Mouse (Mus musculus): ENCODE data around the gene B3gat1. TPM values are rescaled to one million over a fixed set of nuclear protein-coding genes. Genes with fewer than 3 reads are reported as not detected.
A peak's percentile ranks its signal among the peaks of the same experiment; 100 is the strongest.

The B3gat1 gene
- total RNA-seq (2021), result 0.81 and 1.5 TPM in 2 replicates
- long read RNA-seq, result 0 reads

DNA sequence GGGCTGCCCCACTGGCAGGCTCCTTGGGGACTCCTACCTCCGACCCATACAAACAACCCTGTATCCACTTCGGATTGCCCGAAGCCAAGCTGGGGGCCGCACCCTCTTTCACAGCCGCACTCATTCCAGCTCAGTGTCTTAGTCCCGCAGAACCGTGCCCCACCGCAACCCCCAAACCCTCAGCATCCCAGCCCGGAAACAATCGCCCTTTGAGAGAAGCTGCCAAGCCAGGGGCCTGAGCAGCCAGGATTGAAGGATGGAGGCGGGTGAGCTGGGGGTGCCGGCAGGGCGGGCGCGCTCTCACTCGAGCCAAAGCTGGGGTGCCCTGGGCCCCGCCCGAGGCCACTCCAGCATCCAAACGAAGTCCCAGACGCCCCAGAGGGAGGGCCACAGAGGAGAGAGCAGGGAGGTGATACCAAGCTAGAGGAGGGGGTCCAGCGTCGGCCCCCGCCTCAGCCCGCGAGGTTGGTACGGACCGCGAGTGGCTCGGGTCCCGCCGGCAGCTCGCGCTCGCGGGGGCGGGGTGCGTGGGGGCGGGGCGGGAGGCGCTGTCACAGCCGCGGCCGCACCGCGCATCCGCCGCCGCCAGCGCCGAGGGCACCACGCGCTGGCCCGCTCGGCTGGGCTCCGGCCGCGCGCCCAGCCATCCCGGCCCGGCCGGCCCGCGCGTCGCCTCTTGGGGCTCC is at the start of gene B3gat1:
Gene B3gat1 (plus strand): TSS at position 523 of the 686 bp plus-strand sequence.
- DNase-seq, result peak; percentile 6

- no peak for DNase-seq
Observed at GRCm38 (mm10) chr9:26689171-26689570, 44.4 kb upstream of the B3gat1 start.

DNA sequence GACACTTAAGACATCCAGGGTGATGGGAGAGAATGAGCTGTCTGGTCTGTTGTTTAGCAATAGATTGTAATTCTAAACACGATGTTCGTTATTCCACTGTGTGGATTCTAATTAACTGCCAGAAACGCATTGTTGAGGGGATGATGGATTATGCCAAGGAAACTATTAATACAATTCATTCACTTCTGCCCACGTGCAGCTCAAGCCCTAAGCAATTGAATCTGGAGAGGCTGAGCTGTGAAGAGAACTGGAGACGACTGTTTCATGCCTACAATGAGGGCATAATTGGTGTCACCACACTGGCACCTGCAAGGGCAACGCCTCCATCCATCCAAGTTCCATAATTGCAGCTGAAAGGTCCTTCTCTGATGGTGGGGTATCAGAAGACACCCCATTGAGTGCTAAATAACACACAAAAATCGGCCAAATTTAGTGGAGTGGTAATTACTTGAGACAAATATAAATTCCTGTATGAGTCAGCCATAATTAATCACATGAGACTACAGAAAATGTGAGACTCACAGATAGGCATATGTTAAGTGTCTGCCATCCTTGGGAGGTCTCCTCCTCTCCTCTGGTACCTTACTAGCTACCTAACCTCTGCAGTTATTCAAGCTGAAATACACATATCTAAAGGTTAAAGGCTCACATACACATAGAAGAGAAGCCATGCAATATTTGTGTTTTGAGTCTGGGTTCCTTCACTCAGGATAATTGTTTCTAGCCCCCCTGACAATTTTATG is 43.4 kb upstream of the B3gat1 start:
- DNase-seq, result no peak

GRCm38 (mm10) chr9:26692641-26693040 is 40.9 kb upstream of the B3gat1 start:
- no peak for DNase-seq

- no peak for DNase-seq
Observed at GRCm38 (mm10) chr9:26694656-26695055, 38.9 kb upstream of the B3gat1 start.

DNA sequence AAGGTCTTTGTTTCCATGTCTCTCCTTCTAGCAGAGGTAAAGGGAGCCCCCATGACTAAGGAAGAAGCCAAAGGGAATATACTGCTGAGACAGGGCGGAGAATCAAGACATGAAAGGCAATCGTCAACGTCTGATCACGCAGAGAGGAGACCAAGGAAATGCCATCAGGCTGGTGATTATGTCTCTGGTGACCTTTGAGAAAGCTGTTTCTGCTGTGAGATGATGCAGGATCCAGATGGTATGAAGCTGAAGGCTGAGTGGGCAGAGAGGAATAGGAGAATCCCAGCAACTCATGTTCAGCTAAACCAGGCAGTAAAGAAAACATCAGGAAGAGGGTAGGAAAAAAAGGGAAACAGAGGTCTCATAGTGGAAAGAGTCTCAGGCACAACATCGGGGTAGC is 38.4 kb upstream of the B3gat1 start:
- DNase-seq, result no peak

- no peak for DNase-seq
Observed at GRCm38 (mm10) chr9:26698286-26698685, 35.2 kb upstream of the B3gat1 start.

DNA sequence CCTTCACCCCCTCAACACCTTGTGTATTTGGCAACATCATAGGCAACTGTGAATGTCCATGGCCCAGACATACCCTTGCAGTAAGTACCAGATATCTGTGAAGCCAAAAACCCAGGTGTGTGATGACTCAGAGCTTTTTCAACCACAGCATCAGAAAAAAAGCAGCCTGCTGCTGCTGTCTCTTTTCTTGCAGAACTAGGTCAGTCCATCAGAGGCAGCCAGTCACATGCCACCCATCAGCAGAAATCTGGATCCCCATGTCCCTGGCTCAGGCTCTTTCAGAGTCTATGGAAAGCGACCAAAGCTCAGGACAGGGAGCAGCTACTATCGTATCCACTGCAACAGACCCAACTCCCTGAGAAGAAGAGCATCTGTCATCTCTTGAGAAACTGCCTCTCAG is 33.2 kb upstream of the B3gat1 start:
- DNase-seq, result no peak

GRCm38 (mm10) chr9:26718388-26718787 is 15.1 kb upstream of the B3gat1 start:
- DNase-seq, result no peak

GRCm38 (mm10) chr9:26721771-26722170 is 11.8 kb upstream of the B3gat1 start:
- no peak for DNase-seq

GRCm38 (mm10) chr9:26725709-26726108 is 7.8 kb upstream of the B3gat1 start:
- DNase-seq, result no peak

DNA sequence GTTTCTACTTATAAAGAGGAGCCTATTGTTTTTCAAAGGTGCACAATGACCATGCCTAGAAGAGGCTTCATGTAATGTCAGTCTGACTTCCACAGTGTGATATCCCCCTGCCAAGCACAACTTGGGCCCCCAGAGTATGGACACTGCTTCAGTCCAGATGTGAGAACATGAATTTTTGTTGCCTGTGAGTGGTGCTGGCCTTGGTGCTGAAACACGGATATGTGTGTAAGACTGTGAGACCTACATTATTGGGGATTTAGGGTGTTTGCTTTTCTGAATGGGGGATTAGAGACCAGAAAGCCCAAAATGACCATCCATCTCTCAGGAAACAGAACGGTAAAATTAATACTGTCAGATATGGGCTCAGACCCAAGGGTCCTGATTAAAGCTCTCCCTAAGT is 6.1 kb upstream of the B3gat1 start:
- DNase-seq, result peak; percentile 35

DNA sequence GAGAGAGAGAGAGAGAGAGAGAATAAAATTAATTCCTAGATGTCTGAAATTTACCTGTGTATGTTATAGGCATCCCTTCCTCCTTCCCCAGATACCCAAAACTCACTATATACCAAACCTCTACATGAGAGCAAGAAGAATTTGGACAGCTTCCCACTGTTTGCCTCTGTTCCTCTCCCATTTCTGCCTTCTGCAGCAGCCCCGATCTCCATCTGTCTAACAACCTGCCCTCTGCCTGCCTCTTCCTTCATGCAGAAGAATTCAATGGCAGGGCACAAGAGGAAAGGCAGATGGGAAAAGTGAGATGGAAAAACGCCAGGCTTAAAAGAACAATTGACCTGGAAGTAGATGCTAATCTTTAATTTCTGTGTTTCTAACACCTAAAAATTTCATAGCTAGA is 5.0 kb upstream of the B3gat1 start:
- DNase-seq, result no peak

DNA sequence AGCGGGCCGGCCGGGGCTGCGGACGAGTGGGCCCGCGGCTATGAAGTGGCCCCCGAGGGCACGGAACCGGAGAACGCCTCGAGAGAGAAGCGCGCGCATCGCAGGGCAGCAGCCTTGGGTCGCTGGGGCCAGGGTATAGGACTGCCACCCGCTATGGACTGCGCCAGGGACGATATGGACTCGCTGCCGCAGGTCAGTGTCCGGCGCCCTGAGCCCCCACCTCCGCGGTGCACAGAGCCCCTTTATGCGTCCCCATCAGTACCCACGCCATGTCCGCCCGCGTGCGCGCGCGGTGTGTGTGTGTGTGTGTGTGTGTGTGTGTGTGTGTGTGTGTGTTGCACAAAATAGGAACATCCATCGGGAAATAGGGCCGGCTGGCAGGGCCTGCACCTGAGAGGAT is 458 bp downstream of the B3gat1 start:
- DNase-seq, result no peak

DNA sequence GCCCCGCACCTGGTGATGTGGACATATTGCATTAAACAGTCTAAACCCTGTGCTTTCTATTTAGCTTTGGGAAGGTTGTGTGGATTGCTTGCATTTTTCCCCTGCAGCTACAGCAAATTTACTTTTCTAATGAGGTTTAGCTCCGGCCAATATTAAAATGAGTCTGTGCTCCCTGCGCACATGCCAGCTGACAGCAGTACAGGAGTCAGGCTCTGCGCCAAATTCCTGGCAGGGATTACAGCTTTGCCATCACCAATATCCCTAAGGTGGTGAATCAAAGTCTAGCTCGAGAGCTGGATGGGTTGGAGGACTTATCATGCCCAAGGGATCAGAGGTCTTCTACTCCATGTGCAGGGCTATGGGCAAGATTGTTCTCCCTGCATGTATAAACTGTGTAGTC is 3.6 kb downstream of the B3gat1 start:
- DNase-seq, result no peak

- no peak for DNase-seq
Observed at GRCm38 (mm10) chr9:26742817-26743216, 9.3 kb downstream of the B3gat1 start.

DNA sequence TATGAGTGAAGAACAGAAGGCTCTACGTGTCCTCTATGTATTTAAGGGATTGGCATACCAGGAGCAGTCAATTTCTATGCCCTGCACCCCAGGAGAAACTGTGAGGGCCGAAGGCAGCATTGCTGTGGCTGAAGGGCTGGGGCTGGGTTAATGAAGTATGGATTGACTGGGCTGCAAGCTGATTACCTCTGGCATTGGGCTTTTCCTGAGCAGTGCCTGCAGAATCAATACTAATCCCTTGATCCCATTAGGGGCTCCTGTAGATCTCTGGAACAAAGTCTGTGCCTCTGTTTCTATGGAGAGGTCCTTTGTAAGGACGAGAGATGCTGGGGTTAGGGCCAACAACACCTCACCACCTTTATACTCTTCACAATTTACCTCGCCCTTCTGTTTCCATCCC is 13.6 kb downstream of the B3gat1 start:
- DNase-seq, result no peak

DNA sequence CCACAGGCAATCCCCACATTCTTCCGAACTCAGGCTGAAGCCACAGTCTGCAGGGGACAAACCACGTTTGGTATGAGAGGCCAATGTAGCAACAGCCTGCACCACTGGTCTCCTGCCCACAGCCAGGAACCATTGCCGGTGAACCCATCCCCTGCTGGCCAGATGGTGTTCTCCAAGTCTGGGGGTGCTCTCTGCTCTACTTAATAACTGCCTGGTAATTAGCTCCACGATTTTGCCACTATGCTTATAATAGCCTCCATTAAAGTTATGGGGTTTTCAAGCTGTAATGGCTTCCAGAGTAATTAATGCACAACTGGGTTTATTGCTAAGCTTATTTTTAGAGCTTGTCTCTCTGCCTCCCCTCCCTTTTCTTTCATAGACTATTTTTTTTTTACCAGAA is 15.4 kb downstream of the B3gat1 start:
- no peak for DNase-seq

DNA sequence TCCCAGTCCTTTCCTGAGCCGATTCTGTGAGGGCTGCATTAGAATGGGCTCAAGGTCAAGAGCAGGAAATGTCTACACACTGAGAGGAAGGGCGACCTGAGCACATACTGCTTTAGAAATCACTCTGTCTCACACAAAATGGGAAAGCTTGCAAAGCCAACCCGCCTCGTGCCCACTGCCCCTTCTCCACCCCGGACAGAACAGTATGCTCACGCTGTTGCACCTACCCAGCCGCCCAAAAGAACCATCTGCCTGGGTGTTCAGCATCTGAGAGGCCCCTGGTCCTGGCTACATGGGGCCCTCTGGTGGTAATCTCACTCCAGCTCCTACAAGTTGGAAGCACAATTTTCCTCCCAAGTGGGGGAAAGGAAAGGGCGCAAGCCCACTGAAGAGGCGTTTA is 26.6 kb downstream of the B3gat1 start:
- DNase-seq, result peak; percentile 45

DNA sequence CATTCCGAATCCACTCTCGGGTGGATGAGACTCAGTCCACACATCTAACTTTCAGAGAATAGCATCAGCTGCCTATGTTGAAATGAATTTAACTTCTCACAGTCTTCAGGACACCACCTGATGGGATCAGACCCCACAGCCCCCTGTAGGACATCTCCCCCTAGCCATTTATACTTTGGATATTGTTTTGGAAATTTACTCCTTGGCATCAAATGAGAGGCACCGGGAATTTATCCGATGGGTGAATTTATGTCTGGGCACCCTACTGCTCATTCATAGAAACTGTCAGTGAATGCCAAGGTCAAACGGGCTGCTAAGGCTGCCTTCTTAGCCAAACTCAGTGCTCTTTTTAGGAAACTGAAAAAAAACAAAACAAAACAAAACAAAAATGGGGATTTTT is 27.0 kb downstream of the B3gat1 start:
- DNase-seq, result no peak

DNA sequence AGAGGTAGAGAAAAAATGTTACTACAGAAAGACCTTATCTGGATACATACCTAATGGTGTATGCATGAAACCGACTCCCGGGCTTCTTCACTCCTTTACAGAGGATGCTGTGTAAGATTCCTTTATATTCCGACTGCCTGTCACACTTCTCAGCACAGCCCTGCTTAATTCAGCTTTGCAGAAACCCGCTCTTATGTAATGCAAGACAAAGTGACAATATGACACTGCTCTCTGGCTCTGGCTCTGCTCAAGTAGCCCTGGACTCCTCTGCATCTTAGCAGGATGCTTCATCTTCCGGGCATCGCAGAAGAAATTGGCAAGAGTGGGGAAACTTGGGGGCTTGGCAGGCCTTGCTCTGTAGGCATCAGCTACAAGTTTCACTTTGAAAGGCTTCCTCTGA is 28.9 kb downstream of the B3gat1 start:
- no peak for DNase-seq

- DNase-seq, result no peak
Observed at GRCm38 (mm10) chr9:26768181-26768580, 34.7 kb downstream of the B3gat1 start.

DNA sequence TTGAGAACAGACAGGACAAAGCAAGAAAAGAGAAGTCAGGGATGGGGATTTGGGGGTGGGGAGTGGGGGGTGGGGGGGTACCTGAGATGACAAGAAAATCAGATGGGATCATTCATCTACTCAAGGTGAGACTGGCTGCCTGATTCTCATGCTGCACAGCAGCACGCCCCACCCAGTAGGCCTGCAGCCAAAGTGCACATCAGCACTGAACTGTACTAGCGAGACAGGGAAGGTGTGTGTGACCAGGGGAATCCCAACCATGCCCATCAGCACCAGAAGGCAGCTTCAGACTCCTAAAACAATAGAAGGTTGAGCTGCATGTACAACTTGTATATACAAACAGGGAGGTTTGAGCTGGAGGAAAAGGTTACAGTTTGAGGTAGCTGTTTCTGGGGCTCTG is 42.2 kb downstream of the B3gat1 start:
- DNase-seq, result no peak
